Mouse (Mus musculus) liver, embryonic 14.5 days (tissue): ENCODE results near the gene Nkx2-5. TPM values are rescaled to one million over a fixed set of nuclear protein-coding genes. Genes with fewer than 3 reads are reported as not detected.

ENCODE experiments used
- ATAC-seq: fragments of 200-750 bp; cut with Nextera tagmentation; 2 replicates; pipeline ENCODE4 v1.8.0; 2017; ENCODE audit warnings: moderate number of reproducible peaks, mild to moderate bottlenecking, moderate library complexity; ENCODE audit not compliant: insufficient read depth
- DNase-seq, 3 experiments: peaks; one replicate each; pipeline ENCODE4 v3.0.0-alpha.2; 2012 to 2013; ENCODE audit warnings: low read depth in 3 of 3, low spot score in 3 of 3
- H3K27ac ChIP-seq: fragments of 300-500 bp; sonication (generic); 2 replicates; pipeline ENCODE4 v1.5.1; 2014; ENCODE audit warnings: moderate library complexity, mild to moderate bottlenecking, control low read depth, inconsistent platforms
- H3K27me3 ChIP-seq: fragments of 300-500 bp; sonication (generic); 2 replicates; pipeline ENCODE4 v1.6.1; 2014; ENCODE audit warnings: mild to moderate bottlenecking, low read length, moderate library complexity; ENCODE audit not compliant: control insufficient read depth, insufficient read depth
- H3K36me3 ChIP-seq: fragments of 300-500 bp; sonication (generic); replicated peaks from 2 replicates; pipeline ENCODE4 v1.6.1; 2014; ENCODE audit warnings: low read depth; ENCODE audit not compliant: control insufficient read depth, insufficient read depth
- H3K4me1 ChIP-seq, 2 experiments: fragments of 200-500 bp in 1 of 2; fragments of 300-500 bp in 1 of 2; sonication (generic) in 1 of 2; replicated peaks; 2 replicates each; pipeline ENCODE4 v1.6.1; 2012 to 2014; ENCODE audit warnings: antibody characterized with exemption in 1 of 2, inconsistent platforms in 1 of 2, low read length in 1 of 2; ENCODE audit not compliant: control insufficient read depth in 2 of 2, insufficient read depth in 2 of 2
- H3K4me2 ChIP-seq: fragments of 300-500 bp; sonication (generic); 2 replicates; pipeline ENCODE4 v1.6.1; 2014; ENCODE audit warnings: low read depth, mild to moderate bottlenecking, control low read depth, moderate library complexity
- H3K4me3 ChIP-seq, 2 experiments: fragments of 200-500 bp in 1 of 2; fragments of 300-500 bp in 1 of 2; sonication (generic) in 1 of 2; 2 replicates each; pipeline ENCODE4 v1.5.1; 2012 to 2014; ENCODE audit warnings: low read depth in 2 of 2, low read length in 2 of 2, mild to moderate bottlenecking in 2 of 2, control low read depth in 1 of 2, inconsistent platforms in 1 of 2, moderate library complexity in 1 of 2; ENCODE audit not compliant: insufficient read depth in 1 of 2
- H3K9ac ChIP-seq: fragments of 300-500 bp; sonication (generic); replicated peaks from 2 replicates; pipeline ENCODE4 v1.6.1; 2014; ENCODE audit warnings: mild to moderate bottlenecking, control low read depth, moderate library complexity
- H3K9me3 ChIP-seq: fragments of 300-500 bp; sonication (generic); 2 replicates; pipeline ENCODE4 v1.6.1; 2016; ENCODE audit warnings: low read length, mixed read lengths; ENCODE audit not compliant: control insufficient read depth
- CTCF ChIP-seq: IDR thresholded peaks from 2 replicates; pipeline ENCODE4 v1.5.1; 2016; ENCODE audit warnings: antibody characterized with exemption, low read depth, control low read depth
- EP300 ChIP-seq: IDR thresholded peaks from 2 replicates; pipeline ENCODE4 v1.6.1; 2016; ENCODE audit warnings: antibody characterized with exemption, low read depth
- WGBS: fragments of 180-500 bp; shearing (Covaris S2); extraction: QIAGEN DNeasy Blood & Tissue Kit; methylation state at CpG from one replicate; pipeline ENCODE4 v1.1.7; 2014; ENCODE audit not compliant: insufficient replicate concordance; 5-methylcytosine and 5-hydroxymethylcytosine counted together
- polyA plus RNA-seq, 2 experiments: library from polyadenylated mRNA; depleted of rRNA in 1 of 2; stranded (reverse) in 1 of 2; unstranded in 1 of 2; fragments of >200 nt; fragmentation: Nextera tagmentation in 1 of 2; extraction: Ambion mirVana in 1 of 2; gene quantifications; 2 replicates each; pipeline versions ENCODE4 v1.2.1 to v1.2.3; 2012 to 2014

Gene Nkx2-5
- polyA plus RNA-seq, 2 experiments, result not detected

DNA sequence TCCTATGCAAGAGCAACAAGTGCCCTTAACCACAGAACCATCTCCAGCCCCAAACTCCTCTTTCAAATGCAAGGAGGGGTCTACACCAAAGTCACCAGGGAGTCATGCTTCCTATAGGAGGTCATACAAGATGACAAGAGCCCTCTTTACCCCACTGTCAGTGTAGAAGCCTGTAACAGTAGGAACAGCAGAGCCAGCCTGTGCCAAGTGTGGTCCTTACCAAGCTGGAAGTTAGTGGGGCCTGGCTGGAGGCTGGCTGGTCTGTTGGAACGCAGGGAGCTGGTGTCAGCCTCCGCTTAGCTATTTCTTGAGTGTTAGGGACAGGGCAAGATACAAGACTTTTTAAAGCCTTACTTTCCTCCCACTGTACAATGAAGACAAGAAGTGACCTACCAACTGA is 11.0 kb downstream of the Nkx2-5 start:
- no peak for TF ChIP-seq CTCF
- TF ChIP-seq EP300, result no peak
- DNase-seq (no peak), ATAC-seq (no peak)
- H3K9ac ChIP-seq, result no peak overlapping the region
- 49% methylated on average over 2 of the region's 2 CpGs for WGBS
- no peak overlapping the region for H3K27ac ChIP-seq
- H3K4me1 ChIP-seq, result no peaks in the 10 kb centered on the region
- H3K4me3 ChIP-seq, result no peak overlapping the region
- H3K9me3 ChIP-seq, result no peaks in the 10 kb centered on the region
- H3K27me3 ChIP-seq, result peaks cover 46% of the 10 kb centered on the region
- H3K36me3 ChIP-seq, result no peaks in the 10 kb centered on the region
- no peak overlapping the region for H3K4me2 ChIP-seq

DNA sequence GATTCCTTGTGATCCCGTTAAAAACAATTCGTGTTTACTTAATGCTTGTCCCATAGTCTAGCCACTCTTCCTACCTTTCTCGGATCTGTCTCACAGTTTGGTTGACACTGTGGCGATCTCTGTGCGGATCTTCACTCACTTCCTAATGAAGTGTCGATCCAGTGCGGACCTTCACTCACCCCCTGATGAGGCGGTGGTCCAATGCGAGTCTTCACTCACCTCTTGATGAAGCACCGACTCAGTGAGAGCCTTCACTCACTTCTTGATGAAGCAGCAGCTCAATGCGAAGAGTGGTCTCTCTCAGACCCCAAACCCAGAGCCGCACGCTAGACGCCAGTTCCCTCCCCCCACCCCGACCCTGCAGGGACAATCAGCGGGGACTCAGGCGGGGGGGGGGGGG is 18.7 kb downstream of the Nkx2-5 start:
- H3K36me3 ChIP-seq, result no peaks in the 10 kb centered on the region
- H3K9me3 ChIP-seq, result no peaks in the 10 kb centered on the region
- H3K9ac ChIP-seq, result no peak overlapping the region
- no peak for DNase-seq
- no peak overlapping the region for H3K4me3 ChIP-seq
- H3K4me2 ChIP-seq, result no peak overlapping the region
- 57% methylated on average over 16 of the region's 17 CpGs for WGBS
- peaks cover 3% of the 10 kb centered on the region; the same call in 1 of the 2 replicates for H3K27me3 ChIP-seq
- no peaks in the 10 kb centered on the region for H3K4me1 ChIP-seq
- no peak for TF ChIP-seq CTCF
- TF ChIP-seq EP300, result no peak
- no peak overlapping the region for H3K27ac ChIP-seq
- ATAC-seq, result no peak

DNA sequence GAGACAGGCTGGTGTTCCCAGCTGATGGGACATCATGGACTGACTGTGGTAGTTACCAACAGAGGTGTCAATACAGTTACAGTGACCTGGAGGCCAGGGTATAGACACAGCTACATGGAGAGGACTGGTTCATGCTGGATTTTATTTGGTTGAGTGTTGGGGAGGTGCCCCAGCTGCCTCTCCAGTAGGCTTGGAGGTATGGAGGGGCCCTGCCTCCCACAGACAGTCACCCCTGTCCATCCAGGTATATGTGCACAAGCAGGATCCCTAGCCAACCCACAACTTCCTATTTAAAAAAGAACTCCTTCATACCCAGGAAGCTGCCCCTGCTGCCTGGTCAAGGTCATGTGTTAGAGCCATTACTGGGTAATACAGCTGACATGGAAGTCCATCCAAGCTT is 27.0 kb downstream of the Nkx2-5 start:
- ATAC-seq (no peak), DNase-seq (no peak)
- H3K4me1 ChIP-seq, result no peaks in the 10 kb centered on the region
- H3K36me3 ChIP-seq, result no peaks in the 10 kb centered on the region
- H3K4me3 ChIP-seq, result no peak overlapping the region
- H3K27me3 ChIP-seq, result no peaks in the 10 kb centered on the region
- TF ChIP-seq CTCF (no peak), EP300 (no peak)
- no peak overlapping the region for H3K9ac ChIP-seq
- H3K4me2 ChIP-seq, result no peak overlapping the region
- no peak overlapping the region for H3K27ac ChIP-seq
- H3K9me3 ChIP-seq, result no peaks in the 10 kb centered on the region

DNA sequence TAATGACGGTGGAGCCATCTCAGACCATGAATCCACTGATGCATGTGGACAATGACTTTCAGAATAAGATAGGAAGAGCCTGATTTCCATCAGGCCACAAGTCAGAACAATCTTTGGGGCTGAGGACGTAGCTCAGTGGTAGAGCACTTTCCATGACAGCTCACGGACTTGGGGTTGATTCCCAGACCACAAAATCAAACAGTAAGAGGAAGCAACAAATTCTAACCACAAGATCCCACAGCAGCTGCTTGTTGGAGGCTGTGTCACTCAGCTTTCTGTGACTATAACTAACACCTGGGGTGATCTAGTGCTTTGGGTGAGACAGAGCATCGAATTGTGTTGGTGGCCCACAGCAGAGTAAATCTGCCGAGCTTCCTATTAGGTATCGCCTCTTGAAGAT is 28.0 kb downstream of the Nkx2-5 start:
- Histone ChIP-seq H3K27ac (no peak overlapping the region), H3K9me3 (no peaks in the 10 kb centered on the region), H3K4me3 (no peak overlapping the region), H3K36me3 (no peaks in the 10 kb centered on the region), H3K27me3 (no peaks in the 10 kb centered on the region), H3K4me1 (no peaks in the 10 kb centered on the region), H3K4me2 (no peak overlapping the region), H3K9ac (no peak overlapping the region)
- 34% methylated on average over 6 of the region's 6 CpGs for WGBS
- TF ChIP-seq CTCF, result no peak
- TF ChIP-seq EP300, result no peak
- no peak for DNase-seq
- no peak for ATAC-seq

DNA sequence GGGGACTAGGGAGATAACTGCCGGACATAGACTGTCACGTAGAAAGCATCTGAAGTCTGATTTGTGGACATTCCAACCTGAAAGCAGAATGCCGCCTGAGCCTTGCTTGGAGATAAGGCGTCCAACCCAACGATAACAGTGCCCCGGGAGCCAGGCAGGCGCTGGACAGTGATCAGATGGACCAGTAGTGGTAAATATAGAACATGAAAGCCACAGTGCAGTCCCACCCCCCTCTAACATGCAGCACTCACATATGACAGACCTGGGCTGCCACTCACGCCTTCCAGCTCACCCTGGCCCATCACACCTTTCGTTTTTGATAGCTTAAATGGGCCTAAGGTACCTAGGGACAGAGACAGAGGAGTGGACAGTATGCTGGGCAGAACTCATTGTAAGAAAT is 31.3 kb downstream of the Nkx2-5 start:
- no peak for DNase-seq

DNA sequence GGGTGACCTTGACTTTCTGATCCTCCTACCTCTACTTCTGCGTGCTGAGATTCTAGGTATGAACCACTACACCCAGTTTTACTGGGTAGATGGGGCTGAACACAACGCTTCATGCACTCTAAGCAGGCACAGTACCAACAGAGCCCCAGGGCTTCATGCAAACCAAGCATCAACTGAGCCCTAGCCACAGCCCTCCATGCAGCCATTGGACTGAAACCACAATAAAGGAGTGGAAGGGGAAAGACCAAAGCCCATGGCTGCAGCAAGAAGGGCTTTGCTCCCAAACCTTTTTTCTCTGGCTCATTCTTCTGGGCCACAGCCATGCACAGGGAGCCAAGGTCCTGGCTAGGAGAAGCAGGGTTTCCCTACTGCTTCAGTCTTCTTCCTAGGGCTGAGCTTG is 32.2 kb downstream of the Nkx2-5 start:
- Histone ChIP-seq H3K9ac (no peak overlapping the region), H3K9me3 (no peaks in the 10 kb centered on the region), H3K4me1 (no peaks in the 10 kb centered on the region), H3K4me3 (no peak overlapping the region), H3K27me3 (no peaks in the 10 kb centered on the region; the same call in 1 of the 2 replicates), H3K27ac (no peak overlapping the region), H3K36me3 (no peaks in the 10 kb centered on the region), H3K4me2 (no peak overlapping the region)
- TF ChIP-seq EP300 (no peak), CTCF (no peak)
- WGBS, result 52% methylated on average over 2 of the region's 2 CpGs
- DNase-seq (no peak), ATAC-seq (no peak)

More for the DNA sequence above, 31.3 kb downstream of the Nkx2-5 start:
- no peaks in the 10 kb centered on the region for H3K36me3 ChIP-seq
- no peaks in the 10 kb centered on the region; the same call in 1 of the 2 replicates for H3K27me3 ChIP-seq
- H3K9me3 ChIP-seq, result no peaks in the 10 kb centered on the region
- no peaks in the 10 kb centered on the region for H3K4me1 ChIP-seq
- H3K4me2 ChIP-seq, result no peak overlapping the region
- ATAC-seq, result no peak
- H3K9ac ChIP-seq, result no peak overlapping the region
- H3K4me3 ChIP-seq, result no peak overlapping the region
- WGBS, result 54% methylated on average over 9 of the region's 9 CpGs
- no peak overlapping the region for H3K27ac ChIP-seq
- no peak for TF ChIP-seq EP300
